Mouse (Mus musculus) cerebellum, adult 11-12 months (tissue): ENCODE measurements around the gene Gm4952.

ENCODE experiments used
- DNase-seq: peaks from one replicate; pipeline ENCODE4 v3.0.0; 2022

Gene Gm4952

DNA sequence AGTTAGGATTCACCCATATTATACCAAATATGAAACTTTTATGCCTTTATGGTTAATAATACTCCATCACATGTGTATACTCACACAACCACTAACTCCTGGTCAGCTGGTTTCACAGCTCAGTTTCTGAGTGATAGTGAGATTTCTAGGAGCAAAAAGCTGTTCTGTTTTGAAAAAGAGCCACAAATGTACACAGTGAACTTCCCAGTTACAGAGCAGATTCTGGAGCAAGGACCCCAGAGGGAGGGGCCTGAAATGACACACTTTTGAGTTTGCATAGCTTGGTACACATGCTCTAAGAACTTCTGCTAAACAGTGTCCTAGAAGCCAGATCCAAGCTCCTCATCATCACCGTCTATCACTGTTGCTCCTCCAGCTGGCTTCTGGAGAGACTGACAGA, at the start of gene Gm4952:
TSS of gene Gm4952 (plus strand) at position 301 of the 400 bp plus-strand sequence.
- no peak for DNase-seq

DNA sequence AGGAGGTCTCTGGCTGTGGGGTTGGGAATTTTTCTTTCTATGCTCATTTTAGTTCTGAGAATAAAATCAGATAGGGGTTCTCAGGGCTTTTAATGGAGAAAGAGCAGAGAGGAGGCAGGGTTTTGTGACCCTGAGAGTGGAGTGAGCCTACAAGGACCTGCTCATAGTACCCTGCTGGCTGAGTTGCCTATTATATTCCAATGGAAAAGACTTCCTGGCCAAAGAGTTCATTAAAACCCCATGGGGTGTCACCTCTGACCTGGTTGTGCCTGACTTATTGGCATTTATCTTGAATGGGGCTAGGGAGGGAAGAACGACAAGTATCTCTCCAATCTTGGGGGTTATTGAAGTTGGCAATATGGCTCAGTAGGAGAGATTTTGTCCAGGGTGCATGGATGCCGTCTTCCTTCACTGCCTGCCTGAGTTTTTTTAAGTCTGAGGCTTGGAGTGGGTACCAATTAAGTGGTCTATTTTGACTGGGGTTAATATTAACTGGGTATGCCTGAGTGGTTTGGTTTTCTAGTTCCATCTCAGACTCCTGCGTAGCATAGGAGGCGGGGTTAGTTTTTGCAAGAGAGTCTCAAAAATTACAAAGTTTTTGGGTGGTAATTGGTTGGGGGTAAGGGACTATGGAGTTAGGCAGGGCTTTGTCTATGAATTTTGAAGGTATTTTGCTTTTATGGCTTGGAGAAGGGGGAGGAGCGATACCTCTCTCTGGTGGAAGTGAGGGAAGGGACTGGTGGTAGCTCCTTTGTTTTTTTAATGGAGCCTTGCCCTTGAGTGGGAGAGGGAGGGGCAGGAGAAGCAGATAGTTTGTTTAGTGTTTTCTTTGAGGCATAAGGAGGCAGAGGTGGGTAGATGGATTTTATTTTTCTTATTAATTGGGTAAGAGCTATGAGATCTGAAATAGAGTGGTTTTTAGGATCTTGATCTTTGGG, 49.5 kb upstream of the Gm4952 start:
- no peak for DNase-seq

DNA sequence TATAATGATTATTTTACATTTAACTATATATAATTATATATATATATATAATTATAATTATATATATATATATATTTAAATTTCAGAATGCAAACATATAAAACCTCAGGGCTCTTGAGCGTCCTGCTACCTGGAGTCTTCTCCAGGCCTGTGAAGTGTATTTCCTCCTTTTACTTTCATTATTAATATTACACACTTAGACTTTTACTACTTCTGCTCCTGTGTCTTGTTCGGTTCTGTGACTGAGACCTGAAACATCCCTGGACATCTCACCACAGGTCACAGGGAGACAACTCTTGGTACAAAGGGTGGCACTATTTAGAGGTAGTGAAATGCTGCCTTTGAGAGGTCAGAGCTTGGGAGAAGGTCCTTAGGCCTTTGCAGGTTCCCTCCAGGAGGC, 43.5 kb upstream of the Gm4952 start:
- no peak for DNase-seq

DNA sequence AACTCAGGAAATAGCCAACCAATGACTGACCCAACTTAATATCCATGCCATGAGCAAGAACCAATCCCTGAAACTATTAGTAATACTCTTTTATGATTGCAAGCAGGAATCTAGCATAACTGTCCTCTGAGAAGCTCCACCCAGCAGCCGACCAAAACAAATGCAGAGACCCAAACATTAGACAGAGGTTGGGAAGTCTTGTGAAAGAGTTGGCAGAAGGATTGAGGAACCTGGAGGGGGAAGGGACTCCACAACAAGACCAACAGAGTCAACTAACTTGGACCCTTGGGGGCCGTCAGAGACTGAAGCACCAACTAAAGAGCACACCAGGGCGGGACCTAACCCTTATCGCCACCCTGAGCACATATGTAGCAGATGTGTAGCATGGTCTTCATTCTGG, 41.6 kb upstream of the Gm4952 start:
- no peak for DNase-seq

DNA sequence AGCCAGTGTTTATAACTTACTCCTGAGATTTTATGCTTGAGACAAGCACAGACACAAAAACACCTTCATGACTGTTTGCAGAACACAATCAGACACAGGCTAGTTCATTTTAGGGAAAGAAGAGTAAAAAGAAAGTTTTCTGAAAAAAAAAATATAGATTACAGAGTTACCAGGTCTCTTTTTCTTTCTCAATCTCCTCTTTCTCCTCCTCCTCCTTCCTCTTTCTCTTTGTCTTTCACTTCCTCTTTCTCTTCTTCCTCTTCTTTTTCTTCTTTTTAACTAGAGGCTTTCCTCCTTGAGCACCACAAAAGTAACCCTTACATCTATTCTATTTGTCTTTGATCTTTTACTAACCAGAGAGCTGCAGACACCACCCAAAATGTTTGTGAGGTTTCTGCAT, 35.6 kb upstream of the Gm4952 start:
- DNase-seq, result no peak

DNA sequence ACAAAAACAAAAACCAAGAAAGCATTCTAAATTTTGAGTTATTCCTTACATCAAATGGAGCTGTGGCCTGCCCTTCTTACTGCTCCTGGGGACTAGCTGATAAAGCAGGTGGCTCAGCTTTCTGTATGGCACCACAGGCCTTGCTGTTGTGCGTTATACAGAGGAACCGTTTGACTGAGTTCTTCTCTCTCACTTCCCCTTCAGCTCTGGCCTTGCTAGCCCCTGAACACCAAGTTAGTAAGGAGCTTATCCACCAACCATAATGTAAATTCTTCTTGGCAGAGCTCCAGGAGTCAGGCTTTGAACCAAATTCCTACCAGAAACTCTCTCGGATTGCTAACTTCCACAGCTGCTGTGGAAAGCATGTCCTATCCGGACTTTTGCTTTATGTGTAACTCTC, 32.8 kb upstream of the Gm4952 start:
- DNase-seq, result no peak

DNA sequence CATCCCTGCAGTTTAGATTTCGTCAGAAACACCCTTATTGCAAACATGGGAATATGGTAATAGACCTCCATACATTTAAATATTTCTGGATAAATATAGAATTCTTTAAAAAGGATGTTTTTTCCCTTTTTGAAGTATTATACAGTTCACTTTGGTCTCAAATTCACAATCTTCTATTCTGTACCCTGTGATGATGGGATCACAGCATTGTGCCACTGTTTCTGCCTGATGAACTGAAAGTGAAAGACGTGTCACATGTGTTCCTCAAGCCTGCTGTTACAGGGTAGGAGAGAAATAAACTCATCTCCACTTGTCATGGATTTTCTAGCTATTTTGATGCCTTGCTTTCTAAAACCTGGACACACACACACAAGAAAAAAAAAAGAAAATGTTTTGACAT, 28.9 kb upstream of the Gm4952 start:
- no peak for DNase-seq

DNA sequence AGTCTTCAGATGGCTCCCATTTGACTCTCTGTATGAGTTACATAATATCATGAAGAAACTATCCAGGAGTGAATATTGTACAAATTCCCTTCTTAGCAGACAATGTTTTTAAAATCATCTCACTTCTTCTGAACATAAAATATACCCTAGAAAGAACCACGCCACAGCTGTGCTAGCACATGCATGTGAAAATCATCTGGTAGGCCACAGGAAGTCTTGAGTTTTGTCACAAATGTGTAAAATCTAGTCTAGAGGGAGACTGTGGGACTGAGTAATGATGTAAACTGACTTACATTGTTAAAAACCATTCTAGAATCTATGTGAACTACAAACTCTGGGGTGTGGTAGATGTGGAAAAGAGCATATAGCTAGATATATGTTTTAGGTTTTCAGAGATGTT, 28.1 kb upstream of the Gm4952 start:
- DNase-seq, result no peak

DNA sequence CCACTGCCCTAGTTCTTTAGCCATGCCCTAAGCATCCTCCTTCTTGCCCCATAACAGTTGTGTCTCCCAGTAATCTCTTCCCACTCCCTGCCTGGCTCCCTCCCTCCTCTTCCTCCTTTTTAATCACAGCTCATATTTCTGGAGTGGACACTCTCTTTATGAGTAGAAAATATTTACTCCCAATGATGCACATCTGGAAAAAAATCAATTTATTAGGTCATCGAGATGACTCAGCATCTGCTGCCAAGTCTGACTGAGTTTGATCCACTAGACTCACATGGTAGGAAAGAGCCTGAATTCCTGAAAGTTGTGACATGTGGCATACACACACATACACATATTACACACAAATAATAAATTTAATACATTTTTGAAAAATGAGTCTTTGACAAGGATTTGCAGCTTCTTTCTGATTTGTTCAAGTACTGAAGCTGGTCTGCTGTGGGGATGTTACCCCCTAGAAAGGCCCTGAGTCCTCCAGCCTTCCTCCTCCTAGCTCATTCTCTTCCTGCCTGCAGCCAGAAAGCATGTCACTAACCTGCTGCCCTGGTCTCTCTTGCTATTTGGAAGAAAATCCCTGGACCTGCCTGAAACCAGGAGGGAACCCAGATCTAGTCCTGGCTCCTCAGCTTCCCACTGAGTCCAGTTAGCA, 27.0 kb upstream of the Gm4952 start:
- no peak for DNase-seq

DNA sequence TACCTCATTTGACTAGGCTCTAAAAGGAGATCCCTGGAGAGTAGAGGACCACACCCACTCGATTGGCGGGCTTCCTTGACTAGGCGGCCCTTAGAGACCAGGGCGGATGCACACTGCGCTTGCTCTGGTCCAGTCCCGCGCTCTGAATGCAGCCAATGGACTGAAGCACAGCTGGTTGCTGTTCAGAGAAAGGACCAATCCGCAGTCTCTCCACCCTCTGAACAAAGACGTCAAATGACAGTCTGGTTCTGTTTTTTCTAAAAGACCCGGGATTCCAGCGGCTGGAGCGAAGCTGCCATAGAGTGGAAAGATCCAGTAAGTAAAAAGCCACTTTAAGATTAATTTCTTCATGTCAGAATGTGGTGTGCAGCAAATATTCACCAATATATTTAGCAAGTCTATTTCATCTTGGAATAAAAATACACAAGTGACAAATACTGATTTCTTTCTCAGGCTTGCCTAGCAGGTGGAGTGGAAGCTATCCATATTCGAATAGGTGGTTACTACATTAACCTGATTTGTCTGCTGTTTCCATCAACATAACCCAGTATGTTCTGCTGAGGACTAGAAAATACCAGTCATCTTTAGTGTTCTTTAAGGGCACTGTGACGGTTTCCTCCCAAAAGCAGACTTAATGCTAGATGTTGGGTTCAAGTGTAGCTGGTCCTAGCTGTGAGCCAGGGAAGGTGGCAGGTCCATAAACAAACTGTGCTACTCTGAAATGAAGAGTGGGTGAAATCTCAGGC, 26.3 kb upstream of the Gm4952 start:
- peak; percentile 9 for DNase-seq

DNA sequence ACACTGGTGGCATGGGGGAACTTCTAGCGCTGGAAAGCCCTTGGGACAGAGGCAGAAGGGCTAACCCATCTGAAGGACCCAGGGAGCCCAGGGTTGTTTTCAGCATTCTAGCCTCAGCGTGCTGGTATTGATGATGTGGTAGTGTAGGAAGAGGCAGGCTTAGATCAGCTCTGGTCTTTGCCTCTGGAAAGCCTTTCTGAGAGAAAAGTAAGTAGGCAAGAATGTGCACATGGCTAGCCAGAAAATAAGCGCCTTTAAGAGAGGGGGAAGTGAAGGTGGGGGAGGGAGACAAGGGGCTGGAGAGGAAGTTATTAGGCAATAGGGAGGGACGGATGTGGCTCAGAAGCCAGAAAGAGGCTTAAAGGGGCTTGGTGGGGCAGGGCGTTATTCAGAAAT, 25.8 kb upstream of the Gm4952 start:
- DNase-seq, result no peak

DNA sequence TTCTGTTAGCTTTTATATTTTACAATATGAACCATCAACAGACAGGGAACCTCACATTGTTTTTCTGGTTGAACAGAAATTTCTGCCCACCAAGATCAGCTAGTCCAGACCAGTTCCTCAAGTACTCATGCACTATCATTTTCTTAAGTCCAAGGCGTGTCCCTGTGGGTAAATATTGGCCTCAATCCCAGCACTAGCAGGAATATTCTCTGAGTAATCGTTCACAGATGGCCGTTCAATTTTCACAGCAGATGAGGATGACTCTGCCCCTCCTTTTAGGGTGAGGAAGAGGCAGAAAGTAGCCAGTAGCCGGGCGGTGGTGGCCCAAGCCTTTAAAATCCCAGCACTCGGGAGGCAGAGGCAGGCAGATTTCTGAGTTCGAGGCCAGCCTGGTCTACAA, 24.7 kb upstream of the Gm4952 start:
- DNase-seq, result no peak

DNA sequence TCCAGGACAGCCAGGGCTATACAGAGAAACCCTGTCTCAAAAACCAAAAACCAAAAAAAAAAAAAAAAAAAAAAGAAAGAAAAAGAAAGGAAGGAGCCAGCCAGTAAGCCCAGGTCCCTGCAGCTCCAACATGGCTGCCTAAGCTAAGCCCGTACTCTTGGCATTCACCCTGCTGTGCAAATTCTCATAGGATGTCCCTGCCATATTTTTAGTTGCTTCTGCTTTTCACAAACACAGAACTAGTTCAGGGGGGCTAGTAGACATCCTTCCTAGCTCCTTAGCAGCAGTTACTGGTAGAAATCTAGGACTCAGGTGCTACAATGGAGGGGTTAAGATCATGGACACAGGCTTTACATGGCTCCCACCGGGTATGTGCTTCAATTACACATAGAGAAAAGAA, 24.3 kb upstream of the Gm4952 start:
- no peak for DNase-seq

DNA sequence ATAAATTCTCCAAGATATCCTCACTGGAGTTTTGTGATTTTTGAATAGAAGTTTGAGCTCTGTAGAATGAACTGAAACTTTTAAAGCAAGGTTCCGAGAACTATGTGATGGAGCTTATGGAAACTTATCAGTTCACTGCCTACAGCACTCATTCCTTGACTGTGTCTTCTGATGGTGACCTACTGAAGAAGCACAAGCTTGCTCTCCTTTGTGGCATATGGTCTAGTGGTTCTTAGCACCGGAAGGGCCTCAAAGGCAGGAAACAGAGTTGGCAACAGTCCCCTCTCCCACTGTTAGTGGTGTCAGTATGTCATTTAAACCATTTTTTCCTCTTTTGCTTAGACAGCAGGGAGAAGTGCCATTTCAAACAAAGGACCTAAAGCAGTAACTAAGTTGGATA, 23.1 kb upstream of the Gm4952 start:
- no peak for DNase-seq

DNA sequence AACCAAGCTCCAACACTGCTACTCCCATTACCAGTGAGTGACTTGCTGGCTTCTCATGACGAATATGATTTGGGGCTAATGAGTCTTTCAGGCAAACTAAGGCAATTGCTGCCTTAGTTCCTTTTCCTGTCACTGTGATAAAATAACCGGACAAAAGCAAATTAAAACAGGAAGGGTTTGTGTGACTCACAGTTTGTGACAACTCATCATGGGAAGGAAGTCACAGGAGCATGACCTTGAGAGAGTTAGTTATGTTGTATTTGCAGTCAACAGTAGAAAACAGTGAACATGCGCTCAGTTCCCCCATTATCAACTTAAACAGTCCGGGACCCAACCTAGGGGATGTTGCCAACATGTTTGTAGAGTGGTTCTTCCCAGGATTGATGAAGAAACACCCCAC, 14.5 kb upstream of the Gm4952 start:
- DNase-seq, result no peak

DNA sequence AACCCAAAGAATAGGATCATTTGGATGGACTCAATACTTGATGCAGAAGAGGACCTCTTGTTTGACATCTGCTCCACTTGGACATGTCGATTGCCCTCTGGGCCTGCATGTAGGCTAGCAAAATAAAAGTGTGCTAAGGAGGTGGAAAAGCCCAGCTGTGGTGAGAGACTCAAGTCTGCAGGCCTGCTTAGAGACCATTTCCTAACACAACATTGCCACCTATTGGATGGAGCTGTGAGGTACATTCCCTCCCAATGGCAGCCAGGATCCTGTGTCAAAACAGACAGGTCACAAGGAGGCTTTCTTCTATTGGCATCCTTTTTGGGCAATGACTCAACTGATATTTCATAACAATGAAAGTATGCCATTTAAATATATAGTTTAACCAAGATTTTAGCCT, 7.9 kb upstream of the Gm4952 start:
- peak; percentile 42 for DNase-seq

DNA sequence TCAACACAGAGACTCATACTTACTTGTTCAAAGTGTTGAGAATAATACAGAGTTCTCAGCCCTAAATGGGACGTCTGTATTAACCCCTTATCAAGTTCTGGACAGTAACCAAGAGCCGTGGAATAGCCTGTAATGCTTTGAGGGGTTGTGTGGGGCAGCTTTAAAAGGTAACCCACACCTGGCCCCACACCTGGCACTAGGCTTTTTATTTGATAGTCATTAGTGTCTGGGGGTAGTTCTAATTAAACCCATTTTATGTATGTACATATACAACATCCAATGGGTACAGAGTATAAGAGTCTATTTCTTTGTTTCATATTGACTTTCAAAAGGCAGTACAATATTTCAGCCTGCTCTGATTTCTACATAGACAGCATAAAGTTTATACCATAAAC, 4.6 kb upstream of the Gm4952 start:
- DNase-seq, result no peak

DNA sequence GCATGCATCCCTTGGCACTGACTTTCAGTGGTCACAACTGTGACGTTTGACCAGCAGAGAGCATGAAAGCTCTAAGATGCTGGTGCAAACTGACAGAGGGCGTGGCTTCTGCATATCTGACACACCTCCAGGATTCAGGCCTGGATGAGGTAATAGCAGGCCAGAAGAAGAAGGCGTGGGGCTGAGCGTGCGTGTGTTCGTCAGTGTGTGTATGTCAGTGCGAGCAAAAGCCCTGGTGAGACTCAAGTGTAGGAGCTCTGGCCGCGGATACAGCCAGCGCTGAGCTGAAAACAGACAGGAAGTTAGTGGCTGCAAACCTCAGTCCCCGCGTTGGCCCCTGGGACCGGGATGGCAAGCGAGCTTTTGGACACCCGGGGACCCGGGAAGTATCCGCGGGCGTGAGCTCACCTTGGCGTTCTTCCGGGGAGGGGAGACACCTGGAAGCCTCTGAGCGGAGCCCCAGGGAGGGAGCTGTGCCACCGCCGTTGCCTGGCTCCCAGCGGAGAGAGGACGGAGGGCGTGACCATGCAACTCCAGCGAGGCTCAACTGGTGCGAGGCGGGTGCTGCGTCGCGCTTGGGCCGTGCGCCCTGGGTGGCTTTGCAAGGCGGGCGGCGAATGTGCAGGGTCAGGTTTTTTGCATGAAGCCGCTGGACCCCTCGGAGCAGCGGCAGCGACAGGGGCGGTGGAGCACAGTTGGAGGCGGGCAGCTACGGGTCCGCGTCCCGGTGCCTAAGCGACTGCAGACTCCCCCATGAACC, 4.1 kb upstream of the Gm4952 start:
- DNase-seq, result peak; percentile 66

DNA sequence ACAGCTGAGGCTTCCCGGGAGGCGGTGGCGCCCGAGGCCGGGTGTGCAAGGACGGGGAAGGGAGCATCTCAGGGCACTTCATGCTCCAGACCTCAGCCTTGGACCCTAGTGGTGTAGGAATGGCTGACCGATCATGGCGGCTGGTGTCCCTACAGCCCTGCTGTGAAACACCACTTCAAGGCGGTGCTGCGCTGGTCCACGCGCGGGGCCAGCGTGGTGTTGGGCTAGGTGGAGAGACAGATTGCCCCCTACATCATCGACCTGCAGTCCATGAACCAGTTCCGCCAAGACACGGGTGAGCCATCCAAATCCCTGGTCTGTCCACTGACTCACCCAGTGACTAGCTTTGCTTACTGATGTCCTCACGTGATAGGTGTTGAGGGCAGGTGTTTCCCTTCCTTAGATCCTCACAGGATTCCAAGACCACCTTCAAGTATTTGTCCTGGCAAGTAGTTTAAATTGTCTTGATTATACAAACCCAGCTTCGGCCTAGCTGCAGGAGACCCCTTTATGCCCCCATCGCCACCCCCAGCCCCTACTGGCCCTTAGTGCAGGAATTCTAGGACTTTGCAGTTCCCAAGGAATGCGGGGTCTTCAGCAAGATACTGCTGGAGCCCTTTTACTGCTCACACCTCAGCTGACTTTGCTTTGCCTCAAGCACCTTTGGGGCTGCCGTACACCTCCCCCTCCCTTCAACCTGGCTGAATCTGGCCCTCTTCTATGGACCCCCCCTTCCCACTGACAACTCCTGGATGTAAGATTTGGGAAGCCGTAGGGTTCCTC, 3.3 kb upstream of the Gm4952 start:
- peak; percentile 13 for DNase-seq

DNA sequence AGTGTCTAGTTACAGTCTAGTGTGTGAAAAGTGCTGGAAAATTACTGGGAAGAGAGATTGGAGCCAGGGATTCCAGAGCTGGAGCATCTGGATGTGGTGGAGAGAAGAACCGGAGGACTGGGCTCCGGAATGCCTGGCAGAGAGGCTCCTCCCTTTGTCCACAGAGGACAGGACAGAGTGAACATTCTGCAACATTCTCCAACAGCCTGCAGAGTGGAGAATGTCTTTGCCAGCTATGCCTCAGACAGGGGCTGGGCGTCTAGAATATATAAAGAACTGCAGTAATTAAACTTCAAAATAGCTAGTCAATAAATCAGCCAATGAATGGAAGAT, 2.7 kb upstream of the Gm4952 start:
- DNase-seq, result no peak

DNA sequence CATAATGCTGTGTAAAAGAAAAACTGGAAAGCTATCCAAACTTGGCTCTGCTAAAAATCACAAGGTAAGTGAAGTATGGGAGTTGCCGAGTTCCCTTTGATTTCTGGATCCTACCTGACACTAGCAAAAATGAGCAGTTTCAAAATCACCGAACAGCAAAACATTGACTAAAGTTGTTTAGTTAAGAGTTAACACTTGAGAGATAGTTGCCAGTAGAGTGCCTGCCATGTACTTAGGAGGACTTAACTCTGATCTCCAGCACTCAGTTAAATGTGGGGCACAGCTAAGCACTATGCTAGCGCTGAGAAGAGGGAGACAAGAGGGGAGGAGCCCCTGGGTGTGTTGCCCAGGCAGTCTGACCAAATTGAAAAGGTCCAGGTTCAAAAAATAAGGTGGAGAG, 1.1 kb upstream of the Gm4952 start:
- no peak for DNase-seq
